Mouse (Mus musculus) layer of hippocampus, postnatal 10 days (tissue): ENCODE measurements at regions not wholly inside any gene's neighbourhood (a gene's known extent, or its start where the extent isn't known, plus 50 kb on each side); places are given as distances from the start of the nearest gene placed in this dataset.
"Not testable (repeated sequence)": the region's sequence is repeated elsewhere in the genome, so short reads cannot be mapped to it uniquely, and the experiment has no call there.

Source experiments
- DNase-seq, 2 experiments: peaks; one replicate each; pipeline ENCODE4 v3.0.0; 2021; ENCODE audit warnings: low spot score in 2 of 2

GRCm38 (mm10) chrX:103250961-103251360 lies 64.5 kb upstream of the Nap1l2 start:
- no peak for DNase-seq

GRCm38 (mm10) chrX:103251478-103251877 lies 65.0 kb upstream of the Nap1l2 start:
- DNase-seq = not testable (repeated sequence)

- not testable (repeated sequence) for DNase-seq
These were observed 65.8 kb upstream of the Nap1l2 start for GRCm38 (mm10) chrX:103252056-103252850.

GRCm38 (mm10) chrX:103252881-103253280 lies 66.4 kb upstream of the Nap1l2 start:
- DNase-seq = no peak

- no peak for DNase-seq
These were observed 66.3 kb upstream of the Cdx4 start for GRCm38 (mm10) chrX:103254867-103255266.

GRCm38 (mm10) chrX:103259882-103260281 lies 61.3 kb upstream of the Cdx4 start:
- peak in 1 of 2 experiments; percentile 24 for DNase-seq
